Mouse (Mus musculus) left cerebral cortex, postnatal 36 days (tissue): ENCODE results near the gene Tpcn2. TPM values are rescaled to one million over a fixed set of nuclear protein-coding genes. Genes with fewer than 3 reads are reported as not detected.

Source experiments
- DNase-seq, 2 experiments: peaks; one replicate each; pipeline ENCODE4 v3.0.0; 2021 to 2022; ENCODE audit warnings: low spot score in 2 of 2, mixed read lengths in 1 of 2
- intact Hi-C: fragments of 180-260 bp; cut with DNase I; formaldehyde crosslinking; loops from one replicate; pipeline ENCODE4 v1.15.1; 2025
- total RNA-seq, 2 experiments: library from RNA; stranded (reverse); gene quantifications; 2 replicates each; pipeline ENCODE4 v1.2.3; 2021

The Tpcn2 gene
- total RNA-seq, 2 experiments from 2014 or later = 3.4 to 6.4 TPM

- no peak for DNase-seq
- intact Hi-C loops = no loop called here
These were observed 71.8 kb downstream of the Tpcn2 start for GRCm38 (mm10) chr7:145211680-145212659.

- DNase-seq = no peak
- intact Hi-C loops = no loop called here
These were observed 73.2 kb downstream of the Tpcn2 start for GRCm38 (mm10) chr7:145210477-145211070.

GRCm38 (mm10) chr7:145208006-145208405 lies 75.8 kb downstream of the Tpcn2 start, which contains the start of gene 1810010D01Rik:
1810010D01Rik (minus strand) TSS chr7:145208119.
- intact Hi-C loops = no loop called here
- no peak for DNase-seq

GRCm38 (mm10) chr7:145206801-145207200 lies 77.0 kb downstream of the Tpcn2 start:
- DNase-seq = no peak
- intact Hi-C loops = no loop called here

- intact Hi-C loops = no loop called here
- peak; percentile 64 to 65 for DNase-seq
These were observed 77.7 kb downstream of the Tpcn2 start for GRCm38 (mm10) chr7:145206056-145206610.

- no peak for DNase-seq
- intact Hi-C loops = no loop called here
These were observed 78.4 kb downstream of the Tpcn2 start for GRCm38 (mm10) chr7:145205363-145205902.

- intact Hi-C loops = no loop called here
- DNase-seq = no peak
These were observed 84.1 kb downstream of the Tpcn2 start for GRCm38 (mm10) chr7:145199711-145200110.

GRCm38 (mm10) chr7:145198223-145198714 lies 85.5 kb downstream of the Tpcn2 start:
- peak; percentile 72 to 75 for DNase-seq
- intact Hi-C loops = no loop called here

- DNase-seq = no peak
- intact Hi-C loops = loop anchor here (2.0 kb wide), 2 partner anchors 171 to 259 kb away; partner anchors contain the start of gene Ccnd1
These were observed 86.1 kb downstream of the Tpcn2 start for GRCm38 (mm10) chr7:145197711-145198110.

- intact Hi-C loops = loop anchor here (2.0 kb wide), 2 partner anchors 170 to 258 kb away; partner anchors contain the start of gene Ccnd1
- DNase-seq = peak; percentile 85 to 88
These were observed 86.8 kb downstream of the Tpcn2 start for GRCm38 (mm10) chr7:145197042-145197441.

- no peak for DNase-seq
- intact Hi-C loops = loop anchor here (2.0 kb wide), 2 partner anchors 170 to 258 kb away; partner anchors contain the start of gene Ccnd1
These were observed 87.5 kb downstream of the Tpcn2 start for GRCm38 (mm10) chr7:145196340-145196739.

GRCm38 (mm10) chr7:145195186-145195927 lies 88.5 kb downstream of the Tpcn2 start:
- no peak for DNase-seq
- intact Hi-C loops = no loop called here

- peak in 1 of 2 experiments; percentile 32 for DNase-seq
- intact Hi-C loops = no loop called here
These were observed 89.2 kb downstream of the Tpcn2 start for GRCm38 (mm10) chr7:145194455-145195161.

- no peak for DNase-seq
- intact Hi-C loops = no loop called here
These were observed 91.0 kb downstream of the Tpcn2 start for GRCm38 (mm10) chr7:145192836-145193235.

- DNase-seq = no peak
- intact Hi-C loops = no loop called here
These were observed 93.3 kb downstream of the Tpcn2 start for GRCm38 (mm10) chr7:145190520-145190919.

- intact Hi-C loops = no loop called here
- DNase-seq = no peak
These were observed 94.5 kb downstream of the Tpcn2 start for GRCm38 (mm10) chr7:145189342-145189741.

GRCm38 (mm10) chr7:145187802-145188201 lies 96.0 kb downstream of the Tpcn2 start:
- intact Hi-C loops = no loop called here
- no peak for DNase-seq

- DNase-seq = no peak
- intact Hi-C loops = no loop called here
These were observed 101.4 kb downstream of the Tpcn2 start for GRCm38 (mm10) chr7:145182388-145182787.
